Mouse (Mus musculus) kidney, adult 18-20 months (tissue): ENCODE results near the gene Bicd2.
"Not testable (repeated sequence)": the region's sequence is repeated elsewhere in the genome, so short reads cannot be mapped to it uniquely, and the experiment has no call there.

ENCODE experiments used
- DNase-seq: peaks from one replicate; pipeline ENCODE4 v3.0.0; 2021

Bicd2 gene

DNA sequence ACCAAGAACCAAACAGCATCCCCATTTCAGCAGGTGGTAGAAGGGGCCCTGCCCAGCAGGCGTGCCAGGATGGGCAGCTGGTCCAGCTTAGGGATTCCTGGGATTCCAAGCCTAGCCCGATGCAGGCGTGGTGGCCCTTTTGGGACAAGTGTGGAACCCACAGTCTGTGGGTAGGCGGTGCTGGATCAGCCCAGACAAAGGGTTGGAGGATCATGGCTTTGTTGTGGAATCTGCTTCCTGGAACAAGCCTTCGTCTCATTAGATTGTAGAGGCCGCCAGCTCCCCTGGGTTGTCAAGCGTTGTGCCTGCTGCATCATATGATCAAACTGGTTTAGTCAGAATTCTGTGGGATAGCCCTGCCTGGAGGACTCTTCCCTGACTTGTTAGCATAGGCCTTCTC, 21.0 kb downstream of the Bicd2 start:
- no peak for DNase-seq

DNA sequence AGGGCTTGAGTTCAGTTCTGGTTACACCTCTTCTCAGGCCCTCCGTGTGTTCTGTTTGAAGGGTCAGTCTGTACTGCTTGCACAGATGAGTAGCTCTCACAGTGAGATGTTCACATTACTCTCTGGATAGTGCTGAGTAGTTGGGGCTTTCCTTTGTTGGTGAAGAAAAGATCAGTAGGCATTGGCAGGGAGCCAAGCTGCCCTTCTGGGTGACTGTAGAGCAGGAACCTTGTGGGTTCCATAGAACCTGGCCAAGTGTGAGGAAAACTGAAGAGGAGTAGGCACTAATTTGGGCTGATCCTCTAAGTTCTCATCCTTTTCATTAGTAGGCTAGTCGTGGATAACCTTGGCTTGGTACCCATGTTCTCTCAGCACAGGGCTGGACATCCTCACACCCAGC, 21.4 kb downstream of the Bicd2 start:
- no peak for DNase-seq

DNA sequence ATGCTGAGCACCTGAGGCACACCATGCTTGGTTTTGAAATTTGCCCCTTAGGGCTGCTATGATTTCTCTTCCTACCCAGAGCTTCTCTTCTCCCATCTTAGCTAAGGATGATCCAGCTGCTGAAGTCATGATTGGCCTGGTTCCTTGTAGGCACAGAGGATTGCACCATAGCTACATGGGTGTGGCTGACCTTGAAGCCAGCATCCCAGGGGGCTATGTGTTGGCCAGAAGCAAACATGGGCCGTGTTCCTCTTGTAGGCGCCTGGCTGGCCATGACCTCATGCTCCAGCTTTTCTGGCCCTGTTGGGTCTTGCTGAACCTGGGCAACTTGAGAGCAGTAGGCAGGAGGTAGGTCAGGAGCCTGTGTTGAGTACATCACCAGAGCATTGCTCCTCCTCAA, 23.3 kb downstream of the Bicd2 start:
- no peak for DNase-seq

DNA sequence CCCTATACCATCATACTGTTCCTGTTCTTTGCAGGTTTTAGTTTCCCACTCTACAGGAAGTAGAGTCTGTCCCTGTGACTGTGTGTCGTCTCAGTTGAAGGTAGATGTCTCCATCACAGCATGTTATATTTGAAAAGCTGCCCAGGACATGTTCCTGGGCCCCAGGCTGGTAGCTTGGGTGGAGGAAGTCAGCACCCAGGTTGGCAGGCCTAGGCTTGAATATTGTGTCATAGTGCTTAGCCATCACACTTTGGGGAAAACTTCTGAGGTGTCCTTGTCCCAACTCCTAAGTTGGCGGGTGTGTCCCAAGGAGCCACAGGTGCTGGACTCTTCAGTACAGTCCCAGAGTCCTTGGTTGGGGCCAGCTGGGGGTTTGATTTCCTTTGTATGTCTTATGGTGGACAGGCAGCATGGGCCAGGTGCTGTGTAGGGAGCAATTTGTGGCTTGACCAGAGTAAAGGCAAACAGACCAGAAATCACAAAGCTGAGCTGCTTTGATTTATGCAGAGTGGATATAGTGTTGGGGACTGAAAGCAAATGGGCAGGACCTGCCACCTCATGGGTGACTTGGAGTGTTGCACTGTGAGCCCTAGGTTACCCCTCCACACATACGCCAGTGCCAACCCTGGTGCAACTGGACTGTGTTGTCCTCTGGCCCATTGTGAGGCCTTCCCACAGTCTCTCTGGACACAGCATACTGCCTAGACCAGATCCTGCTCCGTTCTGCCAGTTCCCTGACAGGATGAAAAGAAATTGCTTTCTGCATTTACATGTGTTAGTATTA, 26.5 kb downstream of the Bicd2 start:
- DNase-seq = no peak

DNA sequence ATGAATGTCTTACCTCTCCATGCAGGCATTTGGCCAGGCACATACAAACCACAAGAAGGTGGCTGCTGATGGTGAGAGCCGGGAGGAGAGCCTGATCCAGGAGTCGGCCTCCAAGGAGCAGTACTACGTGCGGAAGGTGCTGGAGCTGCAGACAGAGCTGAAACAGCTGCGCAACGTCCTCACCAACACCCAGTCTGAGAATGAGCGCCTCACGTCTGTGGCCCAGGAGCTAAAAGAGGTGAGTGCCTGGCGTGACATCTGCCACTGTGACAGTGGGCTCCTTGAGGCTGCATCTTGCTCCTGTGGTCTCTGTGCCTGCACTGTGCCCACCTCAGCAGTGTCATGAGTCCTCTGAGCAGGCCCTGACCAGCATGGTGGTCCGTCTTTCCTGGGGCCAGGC, 28.0 kb downstream of the Bicd2 start:
- no peak for DNase-seq

DNA sequence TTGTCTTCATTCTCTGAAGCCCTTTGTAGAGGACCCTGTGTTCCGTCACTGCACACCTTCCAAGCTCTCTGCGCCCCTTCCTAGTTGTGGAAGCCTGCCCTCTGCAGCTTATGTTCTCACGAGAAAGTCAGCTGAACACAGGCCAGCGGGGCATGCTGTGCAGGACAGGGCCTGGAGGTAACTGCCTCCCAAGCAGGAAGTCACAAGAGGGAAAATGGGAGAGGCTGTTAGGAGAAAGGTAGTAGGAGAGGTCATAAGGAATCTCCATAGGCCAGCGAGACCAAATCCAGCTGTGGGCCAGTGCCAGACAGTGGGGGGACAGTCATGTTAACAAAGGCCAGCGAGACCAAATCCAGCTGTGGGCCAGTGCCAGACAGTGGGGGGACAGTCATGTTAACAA, 28.8 kb downstream of the Bicd2 start:
- not testable (repeated sequence) for DNase-seq

DNA sequence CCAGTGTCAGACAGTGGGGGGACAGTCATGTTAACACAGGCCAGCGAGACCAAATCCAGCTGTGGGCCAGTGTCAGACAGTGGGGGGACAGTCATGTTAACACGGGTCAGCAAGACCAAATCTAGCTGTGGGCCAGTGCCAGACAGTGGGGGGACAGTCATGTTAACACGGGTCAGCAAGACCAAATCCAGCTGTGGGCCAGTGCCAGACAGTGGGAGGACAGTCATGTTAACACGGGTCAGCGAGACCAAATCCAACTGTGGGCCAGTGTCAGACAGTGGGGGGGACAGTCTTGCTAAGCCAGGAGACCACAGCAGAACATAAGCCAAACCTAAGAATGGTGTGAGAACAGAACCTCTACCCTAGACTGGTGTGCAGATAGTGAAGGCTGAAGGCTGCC, 29.5 kb downstream of the Bicd2 start:
- DNase-seq = peak; percentile 39

DNA sequence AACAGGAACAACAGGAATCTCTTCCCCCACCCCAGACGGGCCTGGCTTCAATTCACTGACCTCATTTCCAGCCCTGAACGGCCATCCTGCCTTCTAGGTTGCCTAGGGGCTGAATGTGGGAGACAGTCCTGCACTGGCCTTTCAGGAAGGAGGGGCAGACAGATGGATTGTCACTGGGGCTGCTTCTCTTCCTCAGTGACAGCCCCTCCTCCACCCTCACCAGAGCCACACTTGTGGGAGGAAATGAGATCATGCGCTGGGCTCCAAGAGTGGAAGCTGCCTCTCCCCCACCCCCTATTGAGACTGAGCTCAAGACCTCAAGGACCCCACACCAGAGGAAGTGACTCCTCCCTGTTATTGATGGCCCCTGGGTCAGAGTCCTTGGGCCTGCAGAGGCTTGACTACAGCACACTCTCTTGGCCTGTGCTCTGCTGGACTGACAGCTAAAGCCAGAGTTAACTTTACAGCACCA, 30.1 kb downstream of the Bicd2 start:
- DNase-seq = peak; percentile 67

DNA sequence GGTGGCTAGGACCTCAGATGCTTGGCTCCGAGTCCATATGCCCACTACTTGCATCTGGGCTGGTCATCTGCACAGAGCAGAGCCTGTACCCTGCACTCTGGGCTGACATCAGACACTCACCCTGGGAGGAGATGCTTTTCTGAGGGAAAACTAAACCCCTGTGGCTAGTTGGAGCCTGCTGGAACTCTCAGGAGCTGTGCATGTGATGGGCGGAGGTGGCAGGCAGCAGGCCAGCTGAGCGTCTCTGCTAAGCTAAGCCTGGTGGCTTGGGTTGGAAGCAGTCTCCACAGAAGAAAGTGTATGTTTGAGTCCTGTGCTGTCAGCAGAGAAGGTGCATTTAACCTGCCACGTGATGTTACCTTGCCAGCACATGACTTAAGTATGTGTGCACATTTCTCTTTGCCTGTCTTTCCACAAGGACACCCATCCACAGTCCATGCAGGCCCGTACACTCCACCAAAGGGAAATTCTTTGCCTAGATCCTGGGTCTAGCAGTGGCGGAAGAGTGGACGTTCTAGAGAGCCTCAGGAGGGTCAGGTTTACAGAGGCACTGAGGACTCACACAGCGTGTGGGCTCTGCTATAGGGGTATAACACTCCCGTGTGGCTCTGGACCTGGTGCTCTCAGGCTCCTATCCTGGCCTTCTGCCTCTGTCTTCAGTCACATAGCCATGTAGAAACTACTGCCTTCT, 31.1 kb downstream of the Bicd2 start:
- no peak for DNase-seq

DNA sequence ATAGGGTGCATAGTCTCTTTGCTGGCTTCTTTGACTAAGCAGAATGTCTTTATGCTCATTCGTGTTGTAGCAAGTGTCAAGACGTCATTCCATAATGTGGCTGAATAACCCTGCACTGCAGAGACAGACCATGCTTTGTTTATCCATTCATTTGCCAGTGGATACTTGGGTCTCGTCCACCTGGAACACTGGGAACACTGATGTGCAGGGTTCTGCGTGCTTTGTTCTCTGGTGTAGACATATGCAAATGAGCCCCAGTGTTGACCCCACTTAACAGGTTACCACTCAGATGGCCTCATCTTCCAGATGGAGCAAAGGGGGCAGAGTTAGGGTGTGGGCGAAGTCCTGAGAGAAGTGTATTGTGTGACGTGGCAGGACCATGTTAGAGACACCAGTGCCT, 32.9 kb downstream of the Bicd2 start:
- no peak for DNase-seq

DNA sequence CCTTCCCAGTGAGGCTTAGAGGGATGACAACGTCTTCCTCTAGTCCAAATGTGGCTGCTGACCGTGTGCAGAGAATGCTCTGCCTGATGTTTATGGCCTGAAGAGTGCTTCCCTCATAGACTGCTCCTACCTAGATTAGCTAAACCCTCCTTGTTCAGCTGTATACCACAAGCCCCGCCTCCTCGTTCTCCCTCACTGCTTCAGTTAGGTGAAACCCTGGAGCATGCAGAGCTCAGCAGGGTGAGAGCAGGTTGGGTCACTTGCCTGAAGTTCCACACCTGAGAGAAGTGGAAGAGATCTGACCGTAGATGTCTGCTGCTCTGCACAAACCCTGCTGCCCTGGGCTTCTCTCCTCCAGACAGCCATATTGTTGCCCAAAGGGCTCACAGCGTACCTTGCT, 33.3 kb downstream of the Bicd2 start:
- DNase-seq = no peak

DNA sequence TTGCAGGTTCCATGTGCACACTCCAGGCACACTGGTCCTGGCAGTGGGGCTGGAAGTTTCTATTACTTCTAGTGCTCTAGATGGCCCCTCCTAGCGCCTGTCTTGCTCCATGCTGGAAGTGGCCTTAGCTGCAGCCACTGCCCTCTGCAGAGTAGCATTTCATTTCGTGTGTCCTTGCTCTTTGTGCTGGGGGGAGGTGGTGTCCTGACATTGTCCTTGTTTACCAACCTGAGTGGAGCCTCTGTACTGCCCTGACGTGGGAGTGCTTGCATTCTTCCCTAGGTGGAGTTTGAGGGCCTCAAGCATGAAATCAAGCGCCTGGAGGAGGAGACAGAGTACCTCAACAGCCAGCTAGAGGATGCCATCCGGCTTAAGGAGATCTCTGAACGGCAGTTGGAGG, 36.2 kb downstream of the Bicd2 start:
- DNase-seq = no peak

DNA sequence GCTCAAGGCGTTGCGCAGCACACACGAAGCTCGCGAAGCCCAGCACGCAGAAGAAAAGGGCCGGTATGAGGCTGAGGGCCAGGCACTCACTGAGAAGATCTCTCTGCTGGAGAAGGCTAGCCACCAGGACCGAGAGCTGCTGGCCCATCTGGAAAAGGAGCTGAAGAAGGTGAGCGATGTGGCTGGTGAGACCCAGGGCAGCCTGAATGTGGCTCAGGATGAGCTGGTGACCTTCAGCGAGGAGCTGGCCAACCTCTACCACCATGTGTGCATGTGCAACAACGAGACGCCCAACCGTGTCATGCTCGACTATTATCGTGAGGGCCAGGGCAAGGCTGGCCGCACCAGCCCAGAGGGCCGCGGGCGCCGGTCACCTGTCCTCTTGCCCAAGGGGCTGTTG, 37.9 kb downstream of the Bicd2 start:
- no peak for DNase-seq

DNA sequence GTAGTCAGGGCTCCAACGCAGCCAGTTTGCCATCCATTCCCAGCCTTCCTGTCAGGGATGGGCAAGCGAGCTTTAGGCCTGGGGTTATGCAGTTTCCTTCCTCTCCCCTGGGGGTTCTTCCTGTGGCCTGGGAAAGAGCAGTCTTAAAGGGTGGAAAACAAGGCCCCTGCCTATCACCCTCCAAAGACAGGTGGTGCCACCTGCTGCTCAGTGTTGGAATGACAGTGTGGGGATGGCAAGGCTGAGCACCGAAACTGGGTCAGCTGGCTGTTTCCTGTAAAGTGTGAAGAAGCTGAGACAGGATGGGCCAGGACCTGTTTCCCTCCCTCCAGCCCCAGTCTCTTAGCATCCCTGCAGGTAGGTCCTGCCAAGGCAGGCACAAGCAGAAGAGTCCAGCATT, 39.8 kb downstream of the Bicd2 start:
- peak; percentile 92 for DNase-seq

DNA sequence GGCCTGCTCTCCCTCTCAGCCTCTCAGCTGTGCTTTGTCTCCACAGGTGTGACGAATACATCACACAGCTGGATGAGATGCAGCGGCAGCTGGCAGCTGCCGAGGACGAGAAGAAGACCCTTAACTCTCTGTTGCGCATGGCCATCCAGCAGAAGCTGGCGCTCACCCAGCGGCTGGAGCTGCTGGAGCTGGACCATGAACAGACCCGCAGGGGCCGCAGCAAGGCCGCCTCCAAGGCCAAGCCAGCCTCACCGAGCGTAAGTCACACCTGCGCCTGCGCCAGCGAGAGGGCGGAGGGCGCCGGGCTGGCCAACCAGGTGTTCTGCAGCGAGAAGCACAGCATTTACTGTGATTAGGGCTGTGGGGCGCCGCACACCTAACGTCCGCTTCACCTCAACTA, 41.6 kb downstream of the Bicd2 start:
- DNase-seq = no peak

DNA sequence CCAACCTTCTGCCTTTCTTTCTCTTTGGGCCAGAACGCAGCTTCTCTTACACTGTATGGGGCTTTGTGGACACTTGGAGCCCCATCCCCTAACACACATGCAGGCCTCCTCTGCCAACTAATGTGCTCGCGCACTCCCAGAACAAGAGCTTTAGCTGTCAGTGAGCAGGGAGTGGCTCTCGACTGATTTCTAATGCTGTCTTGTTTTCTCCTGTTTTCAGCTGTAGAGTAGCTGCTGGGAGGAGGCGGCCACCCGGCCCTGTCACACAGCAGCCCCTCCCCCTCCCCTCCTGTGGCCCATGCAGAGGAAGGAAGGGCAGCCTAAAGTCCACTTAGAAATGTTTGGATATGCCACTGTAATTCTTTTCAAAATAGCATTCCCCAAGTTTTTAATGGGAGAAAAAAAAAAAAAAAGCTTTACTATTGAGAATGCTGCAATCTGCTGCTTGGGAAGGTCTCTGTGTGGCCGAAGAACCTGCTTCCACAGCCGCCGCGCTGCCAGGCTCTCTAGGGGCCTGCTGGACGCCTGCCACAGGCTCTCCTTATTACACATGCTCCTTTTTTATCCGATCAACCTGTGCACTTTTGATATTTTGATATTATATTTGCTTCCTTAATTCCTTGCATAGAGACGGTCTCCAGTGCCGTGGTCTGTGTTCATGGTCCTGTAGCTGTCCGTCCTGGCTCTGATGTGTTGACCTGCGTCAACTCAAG, 43.5 kb downstream of the Bicd2 start:
- no peak for DNase-seq

DNA sequence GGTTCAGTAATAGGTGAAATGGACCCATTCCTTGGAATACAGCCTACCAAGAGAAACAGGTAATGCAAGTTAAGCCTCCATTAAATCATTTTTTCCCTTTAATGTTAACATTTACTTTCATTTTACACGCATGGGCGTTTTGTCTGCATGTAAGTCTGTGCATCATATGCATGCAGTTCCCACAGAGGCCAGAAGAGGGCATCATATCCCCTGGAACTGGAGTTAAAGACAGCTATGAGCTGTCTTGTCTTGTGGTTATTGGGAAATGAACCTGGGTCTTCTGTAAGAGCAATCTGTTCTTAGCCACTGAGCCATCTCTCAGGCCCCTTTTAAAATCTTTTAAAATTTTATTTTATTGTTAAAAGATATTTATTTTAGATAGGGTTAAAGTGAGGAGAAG, 50.0 kb downstream of the Bicd2 start:
- DNase-seq = no peak

DNA sequence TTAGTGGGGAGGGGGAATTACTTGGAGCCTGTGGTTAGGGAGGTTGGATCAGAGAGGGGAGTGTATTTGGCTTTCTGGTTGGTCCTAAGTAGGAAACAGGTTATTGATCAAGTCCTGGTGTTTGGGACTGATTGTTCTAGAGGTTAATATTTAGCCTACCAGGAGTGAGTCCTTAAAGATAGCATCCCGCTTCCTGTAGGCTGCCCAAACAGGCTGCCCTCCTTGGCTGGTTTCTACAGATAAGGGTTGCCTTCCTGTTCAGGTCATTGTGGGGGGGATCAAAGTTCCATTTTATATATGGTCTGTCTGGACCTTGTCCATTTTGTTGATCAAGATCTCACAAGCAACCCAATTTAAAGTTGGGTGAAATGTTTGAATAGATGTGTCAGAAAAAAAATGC, 52.2 kb downstream of the Bicd2 start:
- DNase-seq = no peak

DNA sequence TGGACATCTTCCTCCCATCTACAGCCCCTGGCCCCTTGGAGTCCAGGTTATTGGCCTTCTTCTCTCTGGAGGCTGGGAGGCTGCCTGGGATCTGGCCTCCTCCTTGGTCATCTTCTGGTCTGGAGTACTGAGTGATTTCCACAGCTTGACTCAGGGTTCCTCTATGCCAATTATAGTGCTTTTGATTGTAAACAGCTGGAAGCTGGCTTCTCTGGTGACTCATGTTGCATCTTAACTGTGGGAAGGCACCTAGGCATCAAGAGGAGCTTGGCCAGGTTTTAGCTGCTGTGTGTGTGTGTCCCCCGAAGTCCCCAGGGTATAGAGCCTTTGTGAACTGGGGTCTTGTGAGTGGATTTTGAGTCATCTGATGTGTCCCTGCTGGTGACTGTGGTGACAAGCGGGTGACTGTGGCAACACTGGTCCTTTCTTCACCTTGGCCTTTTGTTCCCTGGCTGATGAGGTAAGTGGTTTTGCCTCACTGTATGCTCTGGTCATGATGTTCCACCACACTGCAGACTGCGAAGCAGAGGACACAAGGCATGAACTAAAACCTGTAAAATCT, 53.6 kb downstream of the Bicd2 start:
- DNase-seq = no peak

DNA sequence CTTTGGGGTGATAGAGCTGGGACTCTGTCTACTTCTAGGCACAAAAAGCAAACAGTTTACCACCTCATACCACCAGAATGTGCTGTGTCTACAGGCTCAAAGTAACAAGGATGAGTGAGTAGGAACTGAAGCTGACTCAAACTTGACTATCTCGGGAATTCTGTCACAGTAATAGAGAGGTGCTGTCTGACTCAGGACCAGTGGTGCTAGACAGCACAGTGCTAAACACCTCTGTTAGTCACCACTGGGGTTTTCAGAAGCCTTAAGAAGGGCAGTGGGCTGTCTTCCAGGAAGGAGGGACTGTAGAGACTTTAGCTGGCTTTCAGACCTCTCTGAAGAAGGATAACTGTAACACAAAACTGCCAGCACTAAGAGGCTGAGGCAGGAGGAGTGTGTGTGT, 55.4 kb downstream of the Bicd2 start:
- no peak for DNase-seq

DNA sequence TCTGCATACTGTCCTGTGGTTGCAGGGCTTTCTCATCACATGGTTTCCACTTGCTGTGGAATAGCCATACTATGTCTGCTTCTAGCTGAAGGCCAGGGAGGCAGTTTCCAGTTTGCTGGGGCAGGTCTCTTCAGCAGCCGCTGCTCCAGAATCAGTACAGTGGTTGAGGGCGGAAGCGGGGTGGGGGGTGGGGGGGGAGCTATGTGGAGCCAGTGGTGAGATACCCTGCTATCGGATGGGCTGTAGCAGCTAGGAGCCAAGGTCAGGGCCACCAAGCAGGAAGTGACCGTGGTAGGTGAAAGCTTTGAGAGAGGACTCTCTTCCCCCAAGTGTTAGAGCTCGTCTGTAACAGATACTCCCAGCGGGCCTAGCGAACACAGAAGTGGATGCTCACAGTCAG, 56.8 kb downstream of the Bicd2 start:
- no peak for DNase-seq

DNA sequence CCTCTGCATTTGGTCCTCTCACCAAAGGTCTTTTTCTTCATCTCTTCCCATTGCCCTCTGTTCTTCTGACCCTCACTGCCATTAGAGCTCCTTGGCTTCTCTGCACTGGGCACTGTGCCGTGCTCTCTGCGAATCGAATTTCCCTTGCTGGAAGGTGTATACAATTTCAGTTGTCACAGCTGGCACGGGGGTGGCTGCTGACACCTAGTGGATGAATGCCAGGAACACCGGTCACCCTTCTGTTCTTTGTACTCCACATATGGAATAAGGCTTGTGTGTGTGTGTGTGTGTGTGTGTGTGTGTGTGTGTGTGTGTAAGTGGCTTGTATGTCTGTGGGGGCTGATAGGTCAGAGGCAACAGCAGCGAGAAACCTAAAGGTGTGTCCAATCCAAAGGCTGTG, 58.8 kb downstream of the Bicd2 start:
- DNase-seq = peak; percentile 15

DNA sequence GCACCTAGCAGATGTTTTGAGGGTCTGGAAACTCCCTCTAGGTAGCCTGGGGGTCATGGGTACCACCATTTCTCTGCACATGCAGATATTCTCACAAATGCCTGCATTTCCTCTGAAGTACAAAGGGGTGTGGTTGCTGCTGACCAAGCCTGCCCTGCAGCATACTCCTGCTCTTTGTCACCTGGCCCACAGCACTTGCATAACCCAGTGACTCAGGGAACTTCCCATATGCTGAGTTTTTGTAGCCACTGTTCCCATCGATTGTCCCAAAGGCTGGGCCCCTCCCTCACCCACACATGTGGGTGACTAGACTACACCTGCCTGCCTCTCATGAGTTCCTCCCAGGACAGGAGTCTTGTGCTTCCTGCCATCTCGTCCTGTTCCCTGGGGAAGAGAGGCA, 61.2 kb downstream of the Bicd2 start:
- DNase-seq = no peak

DNA sequence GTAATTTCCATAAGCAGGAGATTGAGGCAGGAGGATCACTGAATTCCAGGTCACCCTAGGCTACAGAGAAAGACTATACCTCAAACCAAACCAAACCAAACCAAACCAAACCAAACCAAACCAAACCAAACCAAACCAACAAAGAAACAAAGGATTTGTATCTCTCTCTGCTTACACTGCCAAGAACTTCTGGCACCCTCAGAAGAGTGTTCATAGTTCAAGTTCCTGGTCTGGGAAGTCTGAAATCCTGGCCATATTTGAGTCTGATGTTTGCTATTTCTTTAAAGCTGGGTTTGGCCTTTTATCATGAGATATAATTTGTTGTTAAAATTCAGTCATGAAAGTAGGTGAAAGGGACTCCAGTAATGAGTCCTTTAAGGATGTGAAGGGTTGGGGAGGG, 66.4 kb downstream of the Bicd2 start:
- no peak for DNase-seq
